Mouse (Mus musculus) heart, embryonic 12.5 days (tissue): Measurements from ENCODE around the gene Ficd. TPM values are rescaled to one million over a fixed set of nuclear protein-coding genes. Genes with fewer than 3 reads are reported as not detected.

Experiments
- ATAC-seq: fragments of 200-750 bp; cut with Nextera tagmentation; 2 replicates; pipeline ENCODE4 v1.8.0; 2017; ENCODE audit warnings: moderate TSS enrichment, moderate library complexity; ENCODE audit not compliant: insufficient number of reproducible peaks, low FRiP score
- H3K27ac ChIP-seq: fragments of 300-500 bp; sonication (generic); 2 replicates; pipeline ENCODE4 v1.5.1; 2016; ENCODE audit warnings: mild to moderate bottlenecking, moderate library complexity; ENCODE audit not compliant: poor library complexity, severe bottlenecking
- H3K27me3 ChIP-seq: fragments of 300-500 bp; sonication (generic); replicated peaks from 2 replicates; pipeline ENCODE4 v1.6.1; 2016; ENCODE audit warnings: mild to moderate bottlenecking, moderate library complexity
- H3K36me3 ChIP-seq: fragments of 300-500 bp; sonication (generic); 2 replicates; pipeline ENCODE4 v1.6.1; 2016; ENCODE audit warnings: mild to moderate bottlenecking, moderate library complexity
- H3K4me1 ChIP-seq: fragments of 300-500 bp; sonication (generic); replicated peaks from 2 replicates; pipeline ENCODE4 v1.6.1; 2016; ENCODE audit warnings: mild to moderate bottlenecking
- H3K4me2 ChIP-seq: fragments of 300-500 bp; sonication (generic); 2 replicates; pipeline ENCODE4 v1.6.1; 2016; ENCODE audit warnings: mild to moderate bottlenecking, moderate library complexity
- H3K4me3 ChIP-seq: fragments of 300-500 bp; sonication (generic); 2 replicates; pipeline ENCODE4 v1.5.1; 2016; ENCODE audit warnings: mild to moderate bottlenecking
- H3K9ac ChIP-seq: fragments of 300-500 bp; sonication (generic); 2 replicates; pipeline ENCODE4 v1.6.1; 2016; ENCODE audit warnings: mild to moderate bottlenecking, moderate library complexity
- H3K9me3 ChIP-seq: fragments of 300-500 bp; sonication (generic); replicated peaks from 2 replicates; pipeline ENCODE4 v1.6.1; 2016; ENCODE audit warnings: mild to moderate bottlenecking, moderate library complexity
- WGBS: fragments of 180-500 bp; shearing (Covaris S2); methylation state at CpG from one replicate; pipeline ENCODE4 v1.1.7; 2016; 5-methylcytosine and 5-hydroxymethylcytosine counted together
- polyA plus RNA-seq: library from polyadenylated mRNA; unstranded; fragments of >200 nt; fragmentation: Nextera tagmentation; extraction: Ambion mirVana; gene quantifications from 2 replicates; pipeline ENCODE4 v1.2.1, GENCODE M21; 2016

The Ficd gene
- polyA plus RNA-seq, 1 experiment from 2014 or later, result 6.9 TPM

DNA sequence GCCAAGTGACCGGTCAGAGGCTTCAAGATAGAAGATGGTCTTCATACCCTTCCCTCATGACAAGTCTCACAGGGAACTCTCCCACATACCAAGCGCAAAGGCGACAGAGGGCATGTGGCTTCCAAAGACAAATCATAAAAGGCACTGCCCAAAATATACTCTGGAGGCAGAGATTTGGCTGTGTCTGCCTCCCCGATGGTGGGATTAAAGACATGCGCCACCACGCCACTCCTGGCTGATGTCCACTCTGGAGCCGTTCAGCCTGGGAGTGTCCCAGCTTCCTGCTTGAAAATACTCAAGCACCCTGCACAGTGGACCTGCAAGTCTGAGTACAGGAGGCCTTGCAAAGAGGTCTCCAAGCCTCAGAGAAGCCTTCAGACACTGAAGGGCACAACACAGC is 4.4 kb upstream of the Ficd start:
- H3K36me3 ChIP-seq, result no peaks in the 10 kb centered on the region
- WGBS, result 86% methylated on average over 7 of the region's 7 CpGs
- peaks cover 11% of the 10 kb centered on the region; the same call in 1 of the 2 replicates for H3K27me3 ChIP-seq
- H3K9me3 ChIP-seq, result no peaks in the 10 kb centered on the region
- no peak overlapping the region for H3K27ac ChIP-seq
- H3K4me2 ChIP-seq, result no peak overlapping the region
- no peak for ATAC-seq
- H3K4me3 ChIP-seq, result no peak overlapping the region
- H3K4me1 ChIP-seq, result peaks cover 4% of the 10 kb centered on the region
- no peak overlapping the region for H3K9ac ChIP-seq

- H3K9me3 ChIP-seq, result no peaks in the 10 kb centered on the region
- ATAC-seq, result no peak
- H3K27me3 ChIP-seq, result 0 out of 2 replicates have a peak, but pooled peaks cover 2% of the 10 kb centered on the region
- no peak overlapping the region for H3K4me3 ChIP-seq
- peaks cover 13% of the 10 kb centered on the region for H3K4me1 ChIP-seq
- no peak overlapping the region for H3K27ac ChIP-seq
- H3K9ac ChIP-seq, result no peak overlapping the region
- 25% methylated on average over 6 of the region's 6 CpGs for WGBS
- H3K36me3 ChIP-seq, result no peaks in the 10 kb centered on the region
- H3K4me2 ChIP-seq, result no peak overlapping the region
These were observed 3.4 kb upstream of the Ficd start for GRCm38 (mm10) chr5:113732182-113732581.

DNA sequence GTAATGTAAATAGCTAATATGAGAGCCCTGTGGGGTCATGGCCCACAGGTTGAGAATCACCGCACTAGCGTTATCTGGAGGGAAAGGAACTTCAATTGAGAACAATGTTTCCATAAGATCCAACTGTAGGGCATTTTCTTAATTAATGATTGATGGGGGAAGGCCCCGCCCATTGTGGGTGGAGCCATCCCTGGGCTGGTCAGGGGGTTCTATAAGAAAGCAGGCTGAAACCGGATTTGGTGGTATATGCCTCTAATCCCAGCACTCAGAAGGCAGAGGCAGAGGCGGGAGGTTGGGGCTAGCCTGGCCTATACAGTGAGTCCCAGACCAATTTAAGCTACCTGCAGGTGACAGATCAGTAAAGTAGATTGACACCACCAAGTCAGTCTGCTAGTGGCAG is 1.2 kb upstream of the Ficd start:
- ATAC-seq, result no peak
- peaks cover 18% of the 10 kb centered on the region for H3K36me3 ChIP-seq

DNA sequence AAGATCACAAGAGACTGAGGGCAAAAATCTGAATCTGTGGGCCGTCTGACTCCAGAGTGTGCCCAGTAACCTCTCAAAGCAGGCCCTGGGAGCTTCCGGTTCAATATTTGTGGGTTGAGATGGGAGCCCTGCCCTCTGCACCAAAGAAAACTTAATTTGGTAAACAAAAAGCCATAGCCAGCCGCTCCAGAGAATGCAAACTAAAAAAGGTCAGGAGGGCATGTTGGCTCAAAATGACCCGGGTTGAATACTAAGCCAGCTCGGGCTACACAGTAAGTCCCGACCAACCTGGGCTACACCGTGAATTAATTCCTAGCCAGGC is 619 bp upstream of the Ficd start:
- Histone ChIP-seq H3K4me3 (peak overlapping the region; percentile 86), H3K9ac (peak overlapping the region; percentile 66), H3K36me3 (peaks cover 23% of the 10 kb centered on the region), H3K4me2 (peak overlapping the region; percentile 92), H3K27me3 (no peaks in the 10 kb centered on the region), H3K4me1 (peaks cover 13% of the 10 kb centered on the region), H3K9me3 (no peaks in the 10 kb centered on the region), H3K27ac (peak overlapping the region; percentile 79)
- ATAC-seq, result no peak
- 36% methylated on average over 7 of the region's 7 CpGs for WGBS

More for the DNA sequence above, 1.2 kb upstream of the Ficd start:
- Histone ChIP-seq H3K4me3 (no peak overlapping the region), H3K27me3 (no peaks in the 10 kb centered on the region), H3K4me2 (no peak overlapping the region), H3K9me3 (no peaks in the 10 kb centered on the region), H3K4me1 (peaks cover 13% of the 10 kb centered on the region), H3K9ac (no peak overlapping the region), H3K27ac (no peak overlapping the region)
- 72% methylated on average over 5 of the region's 5 CpGs for WGBS

DNA sequence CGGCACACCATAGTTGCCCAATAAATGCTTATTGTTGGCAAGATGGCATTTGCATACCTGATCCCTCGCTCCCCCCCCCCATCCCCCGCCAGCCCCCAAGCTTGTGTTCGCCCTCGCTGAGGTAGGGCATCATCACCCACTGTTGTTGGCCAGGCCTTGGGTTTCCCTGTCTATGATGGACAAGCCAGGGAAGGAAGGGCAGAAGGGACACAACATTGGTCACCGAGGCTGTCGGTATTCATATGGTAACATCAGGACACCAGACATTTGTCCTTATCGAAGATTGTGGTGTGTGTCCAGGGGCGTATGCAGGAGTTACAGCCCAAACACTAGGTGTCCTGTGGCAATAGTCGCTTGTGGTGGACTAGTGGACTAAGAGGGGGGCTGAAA is 505 bp downstream of the Ficd start:
- Histone ChIP-seq H3K4me2 (peak overlapping the region; percentile 92), H3K4me3 (peak overlapping the region; percentile 86), H3K27me3 (no peaks in the 10 kb centered on the region), H3K4me1 (peaks cover 13% of the 10 kb centered on the region), H3K36me3 (peaks cover 34% of the 10 kb centered on the region), H3K9me3 (no peaks in the 10 kb centered on the region), H3K27ac (peak overlapping the region; percentile 79), H3K9ac (peak overlapping the region; percentile 85)
- peak; percentile 7; the same call in 1 of the 2 replicates for ATAC-seq
- 7% methylated on average over 10 of the region's 10 CpGs for WGBS

- no peaks in the 10 kb centered on the region for H3K9me3 ChIP-seq
- peaks cover 13% of the 10 kb centered on the region for H3K4me1 ChIP-seq
- peaks cover 40% of the 10 kb centered on the region for H3K36me3 ChIP-seq
- no peaks in the 10 kb centered on the region for H3K27me3 ChIP-seq
- peak overlapping the region; percentile 86 for H3K4me3 ChIP-seq
- H3K9ac ChIP-seq, result peak overlapping the region; percentile 85
- peak overlapping the region; percentile 92 for H3K4me2 ChIP-seq
- 41% methylated on average over 15 of the region's 15 CpGs for WGBS
- peak overlapping the region; percentile 79; the same call in 1 of the 2 replicates for H3K27ac ChIP-seq
- no peak for ATAC-seq
These were observed 1.0 kb downstream of the Ficd start for GRCm38 (mm10) chr5:113736522-113737164.

DNA sequence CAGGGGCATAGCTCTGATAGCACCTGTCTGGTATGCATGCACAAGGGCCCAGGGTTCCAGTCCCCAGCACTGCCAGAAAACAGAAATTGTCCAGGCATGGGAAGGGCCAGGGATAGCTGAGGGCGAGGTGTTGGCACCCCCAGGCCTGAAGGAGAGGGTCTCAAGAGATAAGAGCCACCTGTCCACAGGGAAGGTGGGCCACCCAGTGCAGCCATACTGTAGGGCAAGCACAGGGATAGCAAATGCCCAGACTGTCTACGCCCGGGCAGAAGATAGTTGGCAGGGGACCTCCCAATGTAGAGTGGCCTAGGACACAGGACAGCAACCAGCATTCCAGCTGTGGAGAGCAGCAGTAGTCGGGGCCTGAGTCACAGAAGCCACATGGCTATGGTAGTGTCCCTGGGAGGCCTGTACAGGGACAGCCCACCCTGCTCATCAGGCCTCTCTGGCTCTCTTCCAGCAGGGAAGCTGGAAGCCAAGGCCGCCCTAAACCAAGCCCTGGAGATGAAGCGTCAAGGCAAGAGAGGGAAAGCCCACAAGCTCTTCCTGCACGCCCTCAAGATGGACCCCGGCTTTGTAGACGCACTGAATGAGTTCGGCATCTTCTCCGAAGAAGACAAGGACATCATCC is 2.1 kb downstream of the Ficd start:
- H3K9ac ChIP-seq, result no peak overlapping the region
- 92% methylated on average over 11 of the region's 11 CpGs for WGBS
- peaks cover 13% of the 10 kb centered on the region for H3K4me1 ChIP-seq
- no peaks in the 10 kb centered on the region for H3K27me3 ChIP-seq
- H3K4me2 ChIP-seq, result no peak overlapping the region
- no peaks in the 10 kb centered on the region for H3K9me3 ChIP-seq
- no peak overlapping the region for H3K27ac ChIP-seq
- H3K4me3 ChIP-seq, result no peak overlapping the region
- H3K36me3 ChIP-seq, result peaks cover 50% of the 10 kb centered on the region
- ATAC-seq, result no peak

DNA sequence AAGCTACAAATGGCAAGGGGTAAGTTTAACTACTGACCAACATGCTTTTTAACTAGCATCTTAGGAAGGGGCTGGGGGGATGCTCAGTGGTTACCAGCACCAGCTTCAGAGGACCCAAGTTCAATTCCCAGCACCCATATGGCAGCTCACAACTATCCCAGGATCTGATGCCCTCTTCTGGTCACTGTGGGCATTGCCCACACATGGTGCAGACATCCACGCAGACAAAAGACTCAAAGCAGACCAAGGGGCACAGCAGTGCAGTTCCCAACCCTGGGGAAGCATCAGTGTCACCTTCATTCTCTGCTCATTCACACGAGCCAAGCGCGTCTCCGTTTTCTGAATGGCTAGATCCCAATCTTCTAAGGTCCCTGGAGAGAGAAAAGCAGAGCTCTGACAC is 12.0 kb downstream of the Ficd start:
- no peaks in the 10 kb centered on the region for H3K4me1 ChIP-seq
- H3K4me3 ChIP-seq, result no peak overlapping the region
- 0 out of 2 replicates have a peak, but pooled peaks cover 8% of the 10 kb centered on the region for H3K9me3 ChIP-seq
- no peak for ATAC-seq
- H3K27ac ChIP-seq, result no peak overlapping the region
- WGBS, result 95% methylated on average over 5 of the region's 5 CpGs
- no peak overlapping the region for H3K4me2 ChIP-seq
- no peaks in the 10 kb centered on the region for H3K27me3 ChIP-seq
- peaks cover 99% of the 10 kb centered on the region for H3K36me3 ChIP-seq
- H3K9ac ChIP-seq, result no peak overlapping the region

- no peak for ATAC-seq
- H3K4me2 ChIP-seq, result no peak overlapping the region
- WGBS, result 92% methylated on average over 13 of the region's 13 CpGs
These were observed 13.1 kb downstream of the Ficd start for GRCm38 (mm10) chr5:113748556-113749331.

DNA sequence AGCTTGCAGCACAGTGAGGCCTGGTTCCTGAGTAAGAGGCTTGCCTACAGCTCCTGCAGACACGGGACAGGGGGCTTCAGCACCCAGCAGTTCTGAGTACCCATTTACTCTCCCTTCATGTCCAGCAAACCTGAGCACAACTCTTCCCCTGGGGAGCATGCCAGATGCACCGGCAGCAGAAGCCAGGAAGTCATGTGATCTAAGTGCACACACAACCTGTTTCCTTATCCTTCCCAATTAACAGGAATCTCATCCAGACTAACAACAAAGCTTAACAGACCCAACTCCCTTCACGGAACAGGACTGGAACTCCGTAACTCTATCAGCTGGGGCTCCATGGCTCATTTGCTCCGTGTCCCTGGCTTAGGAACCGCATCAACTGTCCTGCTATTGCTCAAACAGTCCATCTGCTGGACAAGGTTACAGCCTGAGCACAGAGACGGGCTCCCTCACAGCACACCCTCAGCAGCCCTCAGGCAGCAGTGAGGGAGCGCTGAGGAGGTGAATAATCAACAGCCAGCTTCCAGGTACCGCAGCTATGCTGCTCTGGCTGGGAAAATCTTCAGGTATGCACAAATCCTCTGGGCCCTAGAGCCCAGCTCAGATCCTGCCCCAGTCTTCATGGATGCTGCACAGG is 16.0 kb downstream of the Ficd start:
- 88% methylated on average over 9 of the region's 9 CpGs for WGBS
- Histone ChIP-seq H3K9ac (no peak overlapping the region), H3K9me3 (0 out of 2 replicates have a peak, but pooled peaks cover 3% of the 10 kb centered on the region)

More at GRCm38 (mm10) chr5:113748556-113749331, 13.1 kb downstream of the Ficd start:
- Histone ChIP-seq H3K9ac (no peak overlapping the region), H3K27ac (no peak overlapping the region), H3K9me3 (0 out of 2 replicates have a peak, but pooled peaks cover 8% of the 10 kb centered on the region), H3K4me1 (no peaks in the 10 kb centered on the region), H3K27me3 (no peaks in the 10 kb centered on the region), H3K36me3 (peaks cover 99% of the 10 kb centered on the region), H3K4me3 (no peak overlapping the region)

More for the DNA sequence above, 16.0 kb downstream of the Ficd start:
- no peak for ATAC-seq
- Histone ChIP-seq H3K4me3 (no peak overlapping the region), H3K36me3 (peaks cover 99% of the 10 kb centered on the region), H3K4me1 (no peaks in the 10 kb centered on the region), H3K27ac (no peak overlapping the region), H3K27me3 (no peaks in the 10 kb centered on the region), H3K4me2 (no peak overlapping the region)
